In genomic region chr1:74542451-74542961, GRCm38 (mm10) we compare ENCODE assay signal across 8 mouse cellular contexts. TPM values are rescaled to one million over a fixed set of nuclear protein-coding genes. Genes with fewer than 3 reads are reported as not detected.
DNase-seq lines count a peak whose midpoint lies in the region.

TSS of gene Plcd4 (plus strand) at chr1:74542888.

- peak; percentile 17 to 62 for DNase-seq in adrenal gland, adult (ENCODE audit: inconsistent age in 2 of 2, low spot score in 1 of 2)
- no peak for DNase-seq in adrenal gland, postnatal 25 days
- peak; percentile 81 for DNase-seq in cerebellum, adult 9-11 months
- peak; percentile 29 to 44 for DNase-seq in frontal cortex, postnatal 36 days (ENCODE audit: low spot score in 2 of 2)
- DNase-seq in kidney, postnatal 25 days = peak; percentile 20 to 66
- peak; percentile 3 for DNase-seq in lung, postnatal 10 days
- DNase-seq in skeletal muscle tissue, adult 2 months (ENCODE audit: low read depth, low spot score) = peak; percentile 79
- no peak for DNase-seq in B cell, adult 2 months

RNA-seq across cellular contexts. Expression of gene Plcd4, which starts in this region (rescaled TPM):
- total RNA-seq in adrenal gland, postnatal 25 days (2021) = 0.24 and 0.82 TPM in 2 replicates

Comparison
In these comparisons a context has a peak if more than half of its experiments do, and no peak if none do; other contexts are left out.
1. DNase-seq: peak in adrenal gland, adult (2 of 2), cerebellum, adult 9-11 months (single experiment), frontal cortex, postnatal 36 days (2 of 2), kidney, postnatal 25 days (2 of 2), lung, postnatal 10 days (single experiment) and skeletal muscle tissue, adult 2 months (single experiment); none in adrenal gland, postnatal 25 days (single experiment) and B cell, adult 2 months (0 of 2).